In genomic region chr4:120569486-120570437, GRCm38 (mm10) we compare ENCODE assay signal across 8 mouse cellular contexts. TPM values are rescaled to one million over a fixed set of nuclear protein-coding genes. Genes with fewer than 3 reads are reported as not detected.
DNase-seq lines count a peak whose midpoint lies in the region; ATAC-seq and TF ChIP-seq lines count a peak whose summit lies in the region.

Ctps (minus strand) TSS chr4:120570276.

- DNase-seq in gastrocnemius, postnatal 10 days = peak; percentile 96
- DNase-seq in induced T-regulatory cell, adult 2 months (ENCODE audit: low read depth) = peak; percentile 97
- DNase-seq in left cerebral cortex, adult 9 months (ENCODE audit: low spot score in 2 of 2) = peak; percentile 80 to 93
- peak; percentile 95 for DNase-seq in right cerebral cortex, postnatal 14 days
- DNase-seq in urinary bladder, postnatal 36 days (ENCODE audit: low spot score in 2 of 2) = peak; percentile 93

- ATAC-seq in activated CD4-positive, CD25-positive, alpha-beta regulatory T cell, adult 4 months = peak; percentile 91
- ATAC-seq in megakaryocyte progenitor cell, adult 5-6 weeks (replicated peaks; ENCODE audit: poor library complexity) = peak; percentile 87

- H3K4me1 ChIP-seq in cortical plate, adult 2 months (ENCODE audit: control insufficient read depth, insufficient read depth, low read length) = peaks cover 3% of the 10 kb centered on the region; the same call in 1 of the 2 replicates

- TF ChIP-seq CTCF in cortical plate, adult 2 months (IDR thresholded peaks at IDR 0.05; ENCODE audit: extremely low read depth, insufficient read depth, low read length) = no peak

- TF ChIP-seq POLR2A in cortical plate, adult 2 months (IDR thresholded peaks at IDR 0.05; ENCODE audit: extremely low read depth, insufficient read depth, low read length) = peak; percentile 95

- H3K27ac ChIP-seq in cortical plate, adult 2 months (ENCODE audit: insufficient read depth, low read length) = peak within 1 kb of the TSS; percentile 86

- peak within 1 kb of the TSS; percentile 82 for H3K4me3 ChIP-seq in cortical plate, adult 2 months (ENCODE audit: insufficient read depth, low read length)

RNA-seq across cellular contexts. Expression of gene Ctps, which starts in this region (rescaled TPM):
- 10 to 100 TPM; 19.0 to 26.5 TPM for polyA plus RNA-seq in activated CD4-positive, CD25-positive, alpha-beta regulatory T cell, adult 4 months (2017; shearing (Covaris generic))
- 31.2 and 33.8 TPM in 2 replicates for polyA plus RNA-seq in cortical plate, adult 2 months (2012; rRNA removed)
- 10 to 100 TPM; 19.7 to 24.4 TPM for total RNA-seq in gastrocnemius, postnatal 10 days (2021)
- total RNA-seq in megakaryocyte progenitor cell, adult 5-6 weeks (2015) = 42.0 and 45.9 TPM in 2 replicates
- 49.9 and 60.3 TPM in 2 replicates for total RNA-seq in megakaryocyte progenitor cell, adult 5-6 weeks (2017)

Comparison
In these comparisons a context has a peak if more than half of its experiments do, and no peak if none do; other contexts are left out.
1. Peak in every context shown above with its lines: DNase-seq, ATAC-seq, H3K4me3 ChIP-seq and H3K27ac ChIP-seq.